Mouse (Mus musculus) right cerebral cortex, postnatal 4 days (tissue): ENCODE measurements around the gene Bmpr2.
A peak's percentile ranks its signal among the peaks of the same experiment; 100 is the strongest.
"Not testable (repeated sequence)": the region's sequence is repeated elsewhere in the genome, so short reads cannot be mapped to it uniquely, and the experiment has no call there.

Experiments used
- DNase-seq: peaks from one replicate; pipeline ENCODE4 v3.0.0-alpha.2; 2022

Gene Bmpr2

GRCm38 (mm10) chr1:59763164-59763768 is at the start of gene Bmpr2:
Gene Bmpr2 (plus strand): TSS chr1:59763400.
- DNase-seq = peak; percentile 82

GRCm38 (mm10) chr1:59719900-59720299 is 43.3 kb upstream of the Bmpr2 start:
- DNase-seq = no peak

- no peak for DNase-seq
Measured at GRCm38 (mm10) chr1:59725661-59726060, 37.5 kb upstream of the Bmpr2 start.

- DNase-seq = no peak
Measured at GRCm38 (mm10) chr1:59730106-59730505, 33.1 kb upstream of the Bmpr2 start.

GRCm38 (mm10) chr1:59730737-59731136 is 32.5 kb upstream of the Bmpr2 start:
- DNase-seq = no peak

- DNase-seq = no peak
Measured at GRCm38 (mm10) chr1:59734076-59734475, 29.1 kb upstream of the Bmpr2 start.

GRCm38 (mm10) chr1:59738768-59739414 is 24.3 kb upstream of the Bmpr2 start:
- no peak for DNase-seq

- DNase-seq = no peak
Measured at GRCm38 (mm10) chr1:59739577-59740354, 23.4 kb upstream of the Bmpr2 start.

GRCm38 (mm10) chr1:59749047-59749446 is 14.2 kb upstream of the Bmpr2 start:
- no peak for DNase-seq

GRCm38 (mm10) chr1:59749724-59750123 is 13.5 kb upstream of the Bmpr2 start:
- DNase-seq = not testable (repeated sequence)

GRCm38 (mm10) chr1:59755298-59755697 is 7.9 kb upstream of the Bmpr2 start:
- no peak for DNase-seq

- no peak for DNase-seq
Measured at GRCm38 (mm10) chr1:59758325-59758724, 4.9 kb upstream of the Bmpr2 start.

GRCm38 (mm10) chr1:59762208-59762607 is 992 bp upstream of the Bmpr2 start:
- DNase-seq = no peak

GRCm38 (mm10) chr1:59762651-59763163 is 493 bp upstream of the Bmpr2 start:
- DNase-seq = peak; percentile 71

GRCm38 (mm10) chr1:59763781-59764251 is 616 bp downstream of the Bmpr2 start:
- no peak for DNase-seq

GRCm38 (mm10) chr1:59764407-59764971 is 1.3 kb downstream of the Bmpr2 start:
- DNase-seq = peak; percentile 35

GRCm38 (mm10) chr1:59765279-59765678 is 2.1 kb downstream of the Bmpr2 start:
- DNase-seq = no peak

GRCm38 (mm10) chr1:59766626-59767025 is 3.4 kb downstream of the Bmpr2 start:
- DNase-seq = no peak

- no peak for DNase-seq
Measured at GRCm38 (mm10) chr1:59771871-59772270, 8.7 kb downstream of the Bmpr2 start.

GRCm38 (mm10) chr1:59781080-59781479 is 17.9 kb downstream of the Bmpr2 start:
- no peak for DNase-seq

GRCm38 (mm10) chr1:59788975-59789374 is 25.8 kb downstream of the Bmpr2 start:
- peak; percentile 5 for DNase-seq

GRCm38 (mm10) chr1:59789741-59790140 is 26.5 kb downstream of the Bmpr2 start:
- DNase-seq = peak; percentile 12

GRCm38 (mm10) chr1:59795336-59795735 is 32.1 kb downstream of the Bmpr2 start:
- DNase-seq = peak; percentile 35
